Mouse (Mus musculus) forelimb bud, embryonic 11.5 days (tissue): ENCODE results near the gene Ncs1.

Experiments used
- DNase-seq: peaks from one replicate; pipeline ENCODE4 v3.0.0-alpha.2; 2012; ENCODE audit warnings: low read depth, low spot score

Gene Ncs1

GRCm38 (mm10) chr2:31245491-31246141, at the start of gene Ncs1:
TSS of gene Ncs1 (plus strand) at chr2:31245823.
- peak; percentile 43 for DNase-seq

GRCm38 (mm10) chr2:31198621-31199020, 47.0 kb upstream of the Ncs1 start:
- no peak for DNase-seq

GRCm38 (mm10) chr2:31200051-31200450, 45.6 kb upstream of the Ncs1 start:
- no peak for DNase-seq

GRCm38 (mm10) chr2:31201851-31202250, 43.8 kb upstream of the Ncs1 start:
- no peak for DNase-seq

- DNase-seq, result no peak
Measured at GRCm38 (mm10) chr2:31202357-31202756, 43.3 kb upstream of the Ncs1 start.

- DNase-seq, result no peak
Measured at GRCm38 (mm10) chr2:31202956-31203355, 42.7 kb upstream of the Ncs1 start.

GRCm38 (mm10) chr2:31204677-31205076, 40.9 kb upstream of the Ncs1 start:
- no peak for DNase-seq

- no peak for DNase-seq
Measured at GRCm38 (mm10) chr2:31206211-31206610, 39.4 kb upstream of the Ncs1 start.

GRCm38 (mm10) chr2:31206882-31207281, 38.7 kb upstream of the Ncs1 start:
- DNase-seq, result no peak

GRCm38 (mm10) chr2:31208544-31209142, 37.0 kb upstream of the Ncs1 start:
- no peak for DNase-seq

- DNase-seq, result no peak
Measured at GRCm38 (mm10) chr2:31209525-31209924, 36.1 kb upstream of the Ncs1 start.

GRCm38 (mm10) chr2:31210144-31210847, 35.3 kb upstream of the Ncs1 start:
- DNase-seq, result no peak

- DNase-seq, result no peak
Measured at GRCm38 (mm10) chr2:31211204-31211603, 34.4 kb upstream of the Ncs1 start.

GRCm38 (mm10) chr2:31214211-31214796, 31.3 kb upstream of the Ncs1 start:
- DNase-seq, result no peak

GRCm38 (mm10) chr2:31218611-31219010, 27.0 kb upstream of the Ncs1 start:
- DNase-seq, result no peak

GRCm38 (mm10) chr2:31219470-31219869, 26.2 kb upstream of the Ncs1 start:
- no peak for DNase-seq

GRCm38 (mm10) chr2:31220844-31221243, 24.8 kb upstream of the Ncs1 start:
- no peak for DNase-seq

GRCm38 (mm10) chr2:31221582-31221981, 24.0 kb upstream of the Ncs1 start:
- DNase-seq, result no peak

- DNase-seq, result no peak
Measured at GRCm38 (mm10) chr2:31228768-31229311, 16.8 kb upstream of the Ncs1 start.

- no peak for DNase-seq
Measured at GRCm38 (mm10) chr2:31239203-31239696, 6.4 kb upstream of the Ncs1 start.

GRCm38 (mm10) chr2:31239833-31240232, 5.8 kb upstream of the Ncs1 start:
- DNase-seq, result no peak

GRCm38 (mm10) chr2:31241639-31242038, 4.0 kb upstream of the Ncs1 start:
- DNase-seq, result no peak
